Mouse (Mus musculus): ENCODE results near the gene Mroh3. TPM values are rescaled to one million over a fixed set of nuclear protein-coding genes. Genes with fewer than 3 reads are reported as not detected.
A peak's percentile ranks its signal among the peaks of the same experiment; 100 is the strongest.

The Mroh3 gene
- polyA plus RNA-seq, 1 experiment, result not detected

GRCm38 (mm10) chr1:136232986-136233790, 20.6 kb upstream of the Mroh3 start:
- no peak for TF ChIP-seq GATA1 (IDR thresholded peaks at IDR 0.05; ENCODE audit: low read length)

- no peak for TF ChIP-seq GATA1 (IDR thresholded peaks at IDR 0.05; ENCODE audit: low read length)
Measured at GRCm38 (mm10) chr1:136232285-136232926, 19.8 kb upstream of the Mroh3 start.

GRCm38 (mm10) chr1:136231596-136231995, 19.0 kb upstream of the Mroh3 start:
- TF ChIP-seq GATA1 (IDR thresholded peaks at IDR 0.05; ENCODE audit: low read length), result no peak

- TF ChIP-seq GATA1 (IDR thresholded peaks at IDR 0.05; ENCODE audit: low read length), result no peak
Measured at GRCm38 (mm10) chr1:136230201-136230600, 17.6 kb upstream of the Mroh3 start.

- TF ChIP-seq GATA1 (IDR thresholded peaks at IDR 0.05; ENCODE audit: low read length), result no peak
Measured at GRCm38 (mm10) chr1:136229040-136229373, 16.4 kb upstream of the Mroh3 start.

- no peak for TF ChIP-seq GATA1 (IDR thresholded peaks at IDR 0.05; ENCODE audit: low read length)
Measured at GRCm38 (mm10) chr1:136228328-136229039, 15.9 kb upstream of the Mroh3 start.

GRCm38 (mm10) chr1:136227870-136228269, 15.2 kb upstream of the Mroh3 start:
- no peak for TF ChIP-seq GATA1 (IDR thresholded peaks at IDR 0.05; ENCODE audit: low read length)

GRCm38 (mm10) chr1:136226626-136227025, 14.0 kb upstream of the Mroh3 start:
- no peak for TF ChIP-seq GATA1 (IDR thresholded peaks at IDR 0.05; ENCODE audit: low read length)

- no peak for TF ChIP-seq GATA1 (IDR thresholded peaks at IDR 0.05; ENCODE audit: low read length)
Measured at GRCm38 (mm10) chr1:136225846-136226245, 13.2 kb upstream of the Mroh3 start.

- no peak for TF ChIP-seq GATA1 (IDR thresholded peaks at IDR 0.05; ENCODE audit: low read length)
Measured at GRCm38 (mm10) chr1:136223758-136224342, 11.2 kb upstream of the Mroh3 start.

- TF ChIP-seq GATA1 (IDR thresholded peaks at IDR 0.05; ENCODE audit: low read length), result no peak
Measured at GRCm38 (mm10) chr1:136222386-136222785, 9.8 kb upstream of the Mroh3 start.

- TF ChIP-seq GATA1 (IDR thresholded peaks at IDR 0.05; ENCODE audit: low read length), result no peak
Measured at GRCm38 (mm10) chr1:136220037-136220871, 7.6 kb upstream of the Mroh3 start.

- TF ChIP-seq GATA1 (IDR thresholded peaks at IDR 0.05; ENCODE audit: low read length), result no peak
Measured at GRCm38 (mm10) chr1:136214304-136214703, 1.7 kb upstream of the Mroh3 start.

- TF ChIP-seq GATA1 (IDR thresholded peaks at IDR 0.05; ENCODE audit: low read length), result no peak
Measured at GRCm38 (mm10) chr1:136190033-136190432, 22.6 kb downstream of the Mroh3 start.

GRCm38 (mm10) chr1:136179511-136180001, 33.1 kb downstream of the Mroh3 start:
- peak; percentile 35 for TF ChIP-seq GATA1 (IDR thresholded peaks at IDR 0.05; ENCODE audit: low read length)

Data from G1E-ER4 (cell line).